Mouse (Mus musculus) liver, postnatal 0 days (tissue): ENCODE results near the gene Ap1g1.

ENCODE experiments used
- CTCF ChIP-seq: sonication (generic); IDR thresholded peaks from 2 replicates; pipeline ENCODE4 v1.5.1; 2016; ENCODE audit warnings: antibody characterized with exemption, low read depth
- EP300 ChIP-seq: IDR thresholded peaks from 2 replicates; pipeline ENCODE4 v1.6.1; 2016; ENCODE audit warnings: antibody characterized with exemption, low read depth, mild to moderate bottlenecking

- TF ChIP-seq CTCF = no peak
- no peak for TF ChIP-seq EP300
Measured at GRCm38 (mm10) chr8:109810434-109810833, 32.1 kb downstream of the Ap1g1 start.
